In genomic region chr11:35913418-35914044, GRCm38 (mm10) we compare ENCODE assay signal across 19 mouse cellular contexts.
A peak's percentile ranks its signal among the peaks of the same experiment; 100 is the strongest.
DNase-seq lines count a peak whose midpoint lies in the region; ATAC-seq lines count a peak whose summit lies in the region.
"Had no signal": no experiment of that assay in that cellular context is flagged by ENCODE, and none has a peak within 500 bp of the region (broad histone marks: within the 10 kb centered on the region; RNA-seq: fewer than 3 reads in every experiment).

No protein-coding gene starts in this region.

- WGBS in hindbrain, embryonic 12.5 days, result 69% methylated on average over 6 of the region's 6 CpGs
- WGBS in hindbrain, embryonic 10.5 days, result 81% methylated on average over 6 of the region's 6 CpGs
- 45% methylated on average over 6 of the region's 6 CpGs for WGBS in neural tube, embryonic 13.5 days
- WGBS in hindbrain, embryonic 15.5 days, result 40% methylated on average over 6 of the region's 6 CpGs

- H3K4me1 ChIP-seq in hindbrain, embryonic 12.5 days, result peaks cover 9% of the 10 kb centered on the region
- peaks cover 23% of the 10 kb centered on the region for H3K4me1 ChIP-seq in hindbrain, embryonic 10.5 days (replicated peaks)
- peaks cover 13% of the 10 kb centered on the region for H3K4me1 ChIP-seq in neural tube, embryonic 13.5 days (replicated peaks)
- peaks cover 24% of the 10 kb centered on the region for H3K4me1 ChIP-seq in hindbrain, embryonic 15.5 days (replicated peaks)
- H3K4me1 ChIP-seq: embryonic facial prominence, embryonic 12.5 days had no signal

- peak; percentile 66 for ATAC-seq in hindbrain, embryonic 12.5 days (ENCODE audit: low FRiP score)
- ATAC-seq in neural tube, embryonic 13.5 days (ENCODE audit: low read depth), result peak; percentile 80
- 0 out of 2 replicates have a peak, but pooled peaks have one; percentile 27 for ATAC-seq in hindbrain, embryonic 15.5 days (ENCODE audit: low FRiP score, low read depth)
- ATAC-seq: intestine, embryonic 15.5 days had no signal

- no peaks in the 10 kb centered on the region for H3K27me3 ChIP-seq in hindbrain, embryonic 12.5 days
- H3K27me3 ChIP-seq in hindbrain, embryonic 10.5 days (ENCODE audit: insufficient read depth, poor library complexity, severe bottlenecking), result no peaks in the 10 kb centered on the region
- H3K27me3 ChIP-seq in neural tube, embryonic 13.5 days, result no peaks in the 10 kb centered on the region
- H3K27me3 ChIP-seq in hindbrain, embryonic 15.5 days, result no peaks in the 10 kb centered on the region
- H3K27me3 ChIP-seq: embryonic facial prominence, embryonic 12.5 days; heart, embryonic 15.5 days; intestine, embryonic 15.5 days had no signal

- no peak overlapping the region for H3K4me3 ChIP-seq in hindbrain, embryonic 12.5 days
- no peak overlapping the region for H3K4me3 ChIP-seq in hindbrain, embryonic 10.5 days
- H3K4me3 ChIP-seq in neural tube, embryonic 13.5 days, result no peak overlapping the region
- H3K4me3 ChIP-seq in hindbrain, embryonic 15.5 days, result no peak overlapping the region
- H3K4me3 ChIP-seq: embryonic facial prominence, embryonic 12.5 days; gastrocnemius, adult 2 months; heart, embryonic 15.5 days; intestine, embryonic 15.5 days had no signal

- DNase-seq in hindbrain, embryonic 10.5 days (ENCODE audit: low spot score), result no peak
- no peak for DNase-seq in neural tube, embryonic 10.5 days (ENCODE audit: extremely low spot score, low spot score)
- no peak for DNase-seq in cerebellum, adult 8-10 months
- no peak for DNase-seq in gastrocnemius, postnatal 4 days (ENCODE audit: low spot score in 2 of 2)
- DNase-seq in adrenal gland, adult (ENCODE audit: inconsistent age in 2 of 2, low spot score in 1 of 2), result no peak
- DNase-seq: adrenal gland, postnatal 14 days; cerebellum, postnatal 14 days; gastrocnemius, adult 2 months; heart, postnatal 4 days; kidney, adult 8-10 months; kidney, postnatal 10 days; lung, postnatal 4 days had no signal

- no peak overlapping the region for H3K4me2 ChIP-seq in hindbrain, embryonic 12.5 days (replicated peaks)
- no peak overlapping the region for H3K4me2 ChIP-seq in neural tube, embryonic 13.5 days
- H3K4me2 ChIP-seq in hindbrain, embryonic 15.5 days, result no peak overlapping the region
- H3K4me2 ChIP-seq: embryonic facial prominence, embryonic 12.5 days; heart, embryonic 15.5 days; intestine, embryonic 15.5 days had no signal

- no peaks in the 10 kb centered on the region for H3K36me3 ChIP-seq in hindbrain, embryonic 12.5 days
- peaks cover 27% of the 10 kb centered on the region for H3K36me3 ChIP-seq in hindbrain, embryonic 10.5 days
- 0 out of 2 replicates have a peak, but pooled peaks cover 3% of the 10 kb centered on the region for H3K36me3 ChIP-seq in neural tube, embryonic 13.5 days
- H3K36me3 ChIP-seq in hindbrain, embryonic 15.5 days, result no peaks in the 10 kb centered on the region
- H3K36me3 ChIP-seq: embryonic facial prominence, embryonic 12.5 days; heart, embryonic 15.5 days; intestine, embryonic 15.5 days had no signal

- H3K27ac ChIP-seq in hindbrain, embryonic 12.5 days, result no peak overlapping the region
- no peak overlapping the region for H3K27ac ChIP-seq in hindbrain, embryonic 10.5 days
- H3K27ac ChIP-seq in neural tube, embryonic 13.5 days (replicated peaks), result peak overlapping the region; percentile 52
- 0 out of 2 replicates have a peak overlapping the region, but pooled peaks have one; percentile 8 for H3K27ac ChIP-seq in hindbrain, embryonic 15.5 days (replicated peaks)
- H3K27ac ChIP-seq: embryonic facial prominence, embryonic 12.5 days; gastrocnemius, adult 2 months; heart, embryonic 15.5 days; intestine, embryonic 15.5 days; stomach, postnatal 0 days had no signal

- no peaks in the 10 kb centered on the region for H3K9me3 ChIP-seq in hindbrain, embryonic 12.5 days (replicated peaks)
- H3K9me3 ChIP-seq in hindbrain, embryonic 10.5 days, result no peaks in the 10 kb centered on the region
- H3K9me3 ChIP-seq in neural tube, embryonic 13.5 days, result no peaks in the 10 kb centered on the region
- H3K9me3 ChIP-seq in hindbrain, embryonic 15.5 days, result no peaks in the 10 kb centered on the region
- H3K9me3 ChIP-seq: embryonic facial prominence, embryonic 12.5 days; heart, embryonic 15.5 days; intestine, embryonic 15.5 days had no signal

- H3K9ac ChIP-seq in hindbrain, embryonic 12.5 days, result no peak overlapping the region
- no peak overlapping the region for H3K9ac ChIP-seq in neural tube, embryonic 13.5 days
- no peak overlapping the region for H3K9ac ChIP-seq in hindbrain, embryonic 15.5 days
- H3K9ac ChIP-seq: embryonic facial prominence, embryonic 12.5 days; heart, embryonic 15.5 days; intestine, embryonic 15.5 days had no signal

Comparison
In these comparisons a context has a peak if more than half of its experiments do, and no peak if none do; other contexts are left out.
1. H3K27ac ChIP-seq: peak in neural tube, embryonic 13.5 days (single experiment) and hindbrain, embryonic 15.5 days (single experiment); none in hindbrain, embryonic 12.5 days (single experiment) and hindbrain, embryonic 10.5 days (single experiment).
2. ATAC-seq: peak in every context shown above with its lines; median percentile 80 in neural tube, embryonic 13.5 days; 66 in hindbrain, embryonic 12.5 days; 27 in hindbrain, embryonic 15.5 days.